Mouse (Mus musculus): ENCODE measurements around the gene Tsc22d2. TPM values are rescaled to one million over a fixed set of nuclear protein-coding genes. Genes with fewer than 3 reads are reported as not detected.
"Not testable (repeated sequence)": the region's sequence is repeated elsewhere in the genome, so short reads cannot be mapped to it uniquely, and the experiment has no call there.

The Tsc22d2 gene
- polyA plus RNA-seq, 1 experiment, result 16.7 TPM

DNA sequence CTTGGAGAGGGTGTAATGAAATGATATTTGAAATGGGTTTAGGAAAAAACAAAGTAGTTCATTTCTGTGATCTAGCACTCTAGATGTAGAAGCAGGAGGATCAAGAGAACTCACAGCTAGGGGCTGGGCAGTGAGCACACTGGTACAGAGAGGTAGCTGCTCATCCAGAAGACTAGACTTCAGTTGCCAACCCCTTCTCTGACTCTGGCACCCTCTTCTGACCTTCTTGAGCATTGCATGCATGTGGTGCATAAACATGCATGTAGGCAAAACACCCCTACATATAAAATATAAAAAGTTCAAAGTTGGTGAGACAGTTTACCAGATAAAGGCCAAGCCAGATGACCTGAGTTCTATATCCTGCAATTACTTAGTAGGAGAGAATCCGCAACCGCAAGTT, 33.7 kb downstream of the Tsc22d2 start:
- no peaks in the 10 kb centered on the region for H3K27me3 ChIP-seq (ENCODE audit: control insufficient read depth, insufficient read depth, low read length)
- H3K27ac ChIP-seq (ENCODE audit: control insufficient read depth, insufficient read depth, low read depth, low read length), result no peak overlapping the region
- no peak overlapping the region for H3K4me3 ChIP-seq (ENCODE audit: control insufficient read depth, low read depth, low read length)
- H3K4me1 ChIP-seq (ENCODE audit: control insufficient read depth, insufficient read depth, low read length), result no peaks in the 10 kb centered on the region
- no peaks in the 10 kb centered on the region for H3K36me3 ChIP-seq (ENCODE audit: control insufficient read depth, insufficient read depth, low read length)
- TF ChIP-seq CTCF (IDR thresholded peaks at IDR 0.05; ENCODE audit: control insufficient read depth, insufficient read depth, insufficient replicate concordance, low read depth, low read length) (no peak), POLR2A (IDR thresholded peaks at IDR 0.05; ENCODE audit: control insufficient read depth, low read depth, low read length) (no peak)

DNA sequence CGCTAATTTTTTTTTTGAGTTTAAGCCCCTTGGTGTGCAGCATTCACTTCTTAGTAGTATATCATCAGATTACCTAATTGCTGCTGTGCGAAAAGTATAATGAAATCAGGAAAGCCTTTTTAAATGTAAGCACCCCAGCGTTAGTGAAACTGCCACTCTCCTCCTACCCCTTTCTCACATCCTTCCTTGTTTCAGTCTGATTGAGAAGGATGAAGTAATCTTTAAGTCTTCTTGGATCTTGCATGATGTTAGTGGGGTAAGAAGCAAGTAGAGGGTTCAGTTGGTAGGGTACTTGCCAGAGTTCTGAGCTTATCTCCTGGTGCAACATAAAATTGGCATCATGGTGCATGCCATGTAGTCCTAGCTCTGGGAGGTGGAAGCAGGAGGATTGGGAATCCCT, 35.0 kb downstream of the Tsc22d2 start:
- no peaks in the 10 kb centered on the region for H3K27me3 ChIP-seq (ENCODE audit: control insufficient read depth, insufficient read depth, low read length)
- no peak for TF ChIP-seq CTCF (IDR thresholded peaks at IDR 0.05; ENCODE audit: control insufficient read depth, insufficient read depth, insufficient replicate concordance, low read depth, low read length)
- no peak for TF ChIP-seq POLR2A (IDR thresholded peaks at IDR 0.05; ENCODE audit: control insufficient read depth, low read depth, low read length)
- no peak overlapping the region for H3K27ac ChIP-seq (ENCODE audit: control insufficient read depth, insufficient read depth, low read depth, low read length)
- no peaks in the 10 kb centered on the region for H3K36me3 ChIP-seq (ENCODE audit: control insufficient read depth, insufficient read depth, low read length)
- no peak overlapping the region for H3K4me3 ChIP-seq (ENCODE audit: control insufficient read depth, low read depth, low read length)
- H3K4me1 ChIP-seq (ENCODE audit: control insufficient read depth, insufficient read depth, low read length), result no peaks in the 10 kb centered on the region

DNA sequence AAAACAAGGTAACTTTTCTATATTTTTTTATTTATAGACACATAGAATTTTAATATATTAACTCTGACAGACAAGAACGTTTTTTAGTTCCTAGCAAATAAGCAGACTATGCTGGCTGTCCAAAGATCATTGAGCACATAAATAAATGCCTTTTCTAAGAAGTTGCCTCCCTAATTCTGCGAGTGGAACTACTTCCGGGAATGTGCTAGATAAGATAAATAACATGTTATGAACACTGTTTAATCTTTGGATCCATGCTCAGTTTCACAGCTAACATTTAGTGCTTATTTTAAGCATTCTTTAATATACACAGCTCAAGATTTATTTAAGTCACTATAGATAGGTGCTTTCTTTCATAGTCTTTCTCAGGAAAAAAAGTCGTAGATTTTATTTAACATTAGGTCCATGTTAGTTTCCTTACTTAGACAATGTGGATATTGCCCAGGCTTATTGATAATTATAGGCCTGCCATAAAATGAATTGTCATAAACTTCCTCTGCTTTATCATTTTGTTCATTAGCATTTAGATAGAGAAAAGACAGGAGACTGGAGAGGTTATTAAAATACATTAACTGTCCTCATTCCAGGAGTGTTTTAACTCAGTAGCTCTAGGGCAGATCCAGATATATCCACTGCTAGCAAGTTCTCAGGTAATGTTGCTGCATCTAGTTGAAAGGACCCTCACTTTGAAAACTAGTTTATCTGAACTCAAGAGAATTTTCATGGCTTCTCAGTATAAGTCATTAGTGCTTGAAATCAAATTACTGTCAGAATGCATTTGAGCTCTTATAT, 40.1 kb downstream of the Tsc22d2 start:
- no peak overlapping the region for H3K27ac ChIP-seq (ENCODE audit: control insufficient read depth, insufficient read depth, low read depth, low read length)
- H3K4me3 ChIP-seq (ENCODE audit: control insufficient read depth, low read depth, low read length), result no peak overlapping the region
- no peak for TF ChIP-seq CTCF (IDR thresholded peaks at IDR 0.05; ENCODE audit: control insufficient read depth, insufficient read depth, insufficient replicate concordance, low read depth, low read length)
- no peak for TF ChIP-seq POLR2A (IDR thresholded peaks at IDR 0.05; ENCODE audit: control insufficient read depth, low read depth, low read length)
- no peaks in the 10 kb centered on the region for H3K36me3 ChIP-seq (ENCODE audit: control insufficient read depth, insufficient read depth, low read length)
- H3K4me1 ChIP-seq (ENCODE audit: control insufficient read depth, insufficient read depth, low read length), result no peaks in the 10 kb centered on the region
- H3K27me3 ChIP-seq (ENCODE audit: control insufficient read depth, insufficient read depth, low read length), result no peaks in the 10 kb centered on the region

DNA sequence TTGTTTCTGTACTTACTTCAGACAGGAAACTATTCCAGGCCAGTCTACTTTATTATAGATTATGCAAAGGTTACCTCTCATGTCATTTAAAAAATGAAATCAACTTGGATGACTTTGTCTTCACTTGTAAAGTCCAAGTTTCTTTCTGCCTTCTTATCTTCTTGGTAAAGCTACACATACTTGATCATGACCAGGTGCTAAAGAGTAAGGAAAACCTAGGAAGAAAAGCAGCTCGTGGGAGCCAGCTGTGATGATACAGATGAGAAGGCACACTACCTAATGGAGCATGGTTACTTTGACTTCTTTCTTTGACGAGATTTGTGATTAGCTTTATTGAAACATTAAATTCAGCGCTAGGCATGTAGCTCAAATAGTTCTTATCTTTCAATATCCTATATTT, 40.7 kb downstream of the Tsc22d2 start:
- no peak overlapping the region for H3K4me3 ChIP-seq (ENCODE audit: control insufficient read depth, low read depth, low read length)
- no peak overlapping the region for H3K27ac ChIP-seq (ENCODE audit: control insufficient read depth, insufficient read depth, low read depth, low read length)
- no peaks in the 10 kb centered on the region for H3K4me1 ChIP-seq (ENCODE audit: control insufficient read depth, insufficient read depth, low read length)
- no peak for TF ChIP-seq POLR2A (IDR thresholded peaks at IDR 0.05; ENCODE audit: control insufficient read depth, low read depth, low read length)
- TF ChIP-seq CTCF (IDR thresholded peaks at IDR 0.05; ENCODE audit: control insufficient read depth, insufficient read depth, insufficient replicate concordance, low read depth, low read length), result no peak
- H3K36me3 ChIP-seq (ENCODE audit: control insufficient read depth, insufficient read depth, low read length), result no peaks in the 10 kb centered on the region; the same call in 1 of the 2 replicates
- no peaks in the 10 kb centered on the region for H3K27me3 ChIP-seq (ENCODE audit: control insufficient read depth, insufficient read depth, low read length)

DNA sequence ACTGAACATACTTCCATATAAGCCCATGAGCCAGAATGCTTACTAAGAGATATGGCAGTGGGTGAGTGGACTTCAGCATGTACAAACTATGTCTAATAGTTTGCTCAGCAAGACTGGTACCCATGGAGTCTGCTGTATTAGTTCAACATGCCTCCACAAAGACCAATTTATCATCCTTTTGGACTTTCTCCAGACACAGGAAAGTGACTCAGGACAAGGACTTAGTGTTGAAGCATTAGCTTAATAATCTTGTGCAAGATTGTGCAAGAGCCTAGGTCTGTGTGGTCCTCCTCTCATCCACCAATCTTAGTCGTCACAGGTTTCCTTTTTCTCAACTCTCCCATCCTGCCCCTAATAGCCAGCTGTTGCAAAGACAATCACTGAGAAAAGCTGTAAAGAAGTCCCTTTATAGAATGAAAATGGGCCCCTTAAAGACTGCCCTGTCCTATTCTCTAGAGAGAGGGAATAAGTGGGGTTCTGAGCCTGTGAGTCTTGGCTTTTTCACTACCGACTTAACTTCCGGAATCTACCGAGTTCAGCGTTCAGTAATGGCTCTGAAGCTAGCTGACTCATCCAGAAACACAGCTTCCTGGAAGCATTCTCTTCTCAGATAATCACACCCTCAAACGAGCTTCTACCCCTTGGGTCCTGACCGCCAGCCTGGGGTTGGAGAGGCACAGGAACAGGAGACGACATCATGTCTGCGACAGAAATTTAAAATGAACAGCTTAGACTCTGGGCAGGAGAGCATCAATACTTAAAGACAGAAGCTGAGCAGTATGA, 55.3 kb downstream of the Tsc22d2 start:
- Histone ChIP-seq H3K27me3 (ENCODE audit: control insufficient read depth, insufficient read depth, low read length) (no peaks in the 10 kb centered on the region), H3K4me3 (ENCODE audit: control insufficient read depth, low read depth, low read length) (no peak overlapping the region), H3K27ac (ENCODE audit: control insufficient read depth, insufficient read depth, low read depth, low read length) (no peak overlapping the region), H3K4me1 (ENCODE audit: control insufficient read depth, insufficient read depth, low read length) (no peaks in the 10 kb centered on the region), H3K36me3 (ENCODE audit: control insufficient read depth, insufficient read depth, low read length) (no peaks in the 10 kb centered on the region)
- TF ChIP-seq POLR2A (IDR thresholded peaks at IDR 0.05; ENCODE audit: control insufficient read depth, low read depth, low read length) (no peak), CTCF (IDR thresholded peaks at IDR 0.05; ENCODE audit: control insufficient read depth, insufficient read depth, insufficient replicate concordance, low read depth, low read length) (no peak)

DNA sequence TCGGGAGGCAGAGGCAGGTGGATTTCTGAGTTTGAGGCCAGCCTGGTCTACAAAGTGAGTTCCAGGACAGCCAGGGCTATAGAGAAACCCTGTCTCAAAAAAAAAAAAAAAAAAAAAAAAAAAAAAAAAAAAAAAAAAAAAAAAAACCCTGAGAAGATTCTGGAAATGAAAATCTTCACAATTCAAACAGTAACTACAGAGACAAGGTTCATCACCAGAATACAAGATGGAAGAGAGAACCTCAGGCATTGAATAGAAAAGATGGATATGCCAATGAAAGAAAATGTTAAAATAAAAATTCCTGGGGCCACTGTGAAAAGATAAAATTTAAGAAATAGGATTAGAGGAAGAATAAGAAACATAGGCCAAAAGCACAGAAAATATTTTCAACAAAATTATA, 60.8 kb downstream of the Tsc22d2 start:
- H3K4me3 ChIP-seq (ENCODE audit: control insufficient read depth, low read depth, low read length); H3K27me3 ChIP-seq (ENCODE audit: control insufficient read depth, insufficient read depth, low read length); H3K36me3 ChIP-seq (ENCODE audit: control insufficient read depth, insufficient read depth, low read length); H3K4me1 ChIP-seq (ENCODE audit: control insufficient read depth, insufficient read depth, low read length); H3K27ac ChIP-seq (ENCODE audit: control insufficient read depth, insufficient read depth, low read depth, low read length): not testable (repeated sequence)

DNA sequence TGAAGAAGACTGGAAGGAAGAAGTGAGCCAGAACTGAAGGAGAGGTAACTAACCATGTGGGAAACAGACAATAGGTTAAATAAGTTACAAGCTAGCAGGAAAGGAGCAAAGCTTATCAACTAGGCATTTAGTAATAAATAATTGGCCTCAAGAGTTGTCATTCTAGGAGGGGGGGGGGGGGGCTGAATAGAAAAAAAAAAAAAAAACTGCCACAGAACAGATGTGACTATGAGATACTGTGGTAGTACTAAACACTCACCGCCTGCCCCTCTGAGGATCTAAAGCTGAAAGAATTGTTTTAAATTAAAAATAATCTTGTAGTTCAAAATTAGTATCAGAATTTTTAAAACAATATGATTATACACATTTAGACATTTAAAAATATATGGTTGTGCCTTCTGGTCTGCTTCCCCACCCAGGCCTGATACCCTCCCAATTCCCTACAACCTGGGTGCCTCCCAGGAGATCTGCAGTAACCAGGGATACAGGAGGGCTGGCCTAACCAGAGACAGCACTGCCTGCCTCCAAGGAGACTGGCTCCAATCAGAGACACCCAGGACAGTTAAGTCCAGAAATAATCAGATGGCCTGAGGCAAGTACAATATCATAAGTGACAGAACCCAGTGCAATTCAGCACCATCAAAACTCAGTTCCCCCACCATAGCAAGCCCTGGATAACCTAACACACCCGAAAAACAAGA, 64.4 kb downstream of the Tsc22d2 start:
- TF ChIP-seq POLR2A (IDR thresholded peaks at IDR 0.05; ENCODE audit: control insufficient read depth, low read depth, low read length) (no peak), CTCF (IDR thresholded peaks at IDR 0.05; ENCODE audit: control insufficient read depth, insufficient read depth, insufficient replicate concordance, low read depth, low read length) (no peak)
- H3K27ac ChIP-seq (ENCODE audit: control insufficient read depth, insufficient read depth, low read depth, low read length), result no peak overlapping the region
- no peaks in the 10 kb centered on the region for H3K4me1 ChIP-seq (ENCODE audit: control insufficient read depth, insufficient read depth, low read length)
- no peaks in the 10 kb centered on the region for H3K36me3 ChIP-seq (ENCODE audit: control insufficient read depth, insufficient read depth, low read length)
- no peaks in the 10 kb centered on the region for H3K27me3 ChIP-seq (ENCODE audit: control insufficient read depth, insufficient read depth, low read length)
- H3K4me3 ChIP-seq (ENCODE audit: control insufficient read depth, low read depth, low read length), result no peak overlapping the region

Data from testis, adult 2 months (tissue).